Mouse (Mus musculus): ENCODE results near the gene Lama4.

DNA sequence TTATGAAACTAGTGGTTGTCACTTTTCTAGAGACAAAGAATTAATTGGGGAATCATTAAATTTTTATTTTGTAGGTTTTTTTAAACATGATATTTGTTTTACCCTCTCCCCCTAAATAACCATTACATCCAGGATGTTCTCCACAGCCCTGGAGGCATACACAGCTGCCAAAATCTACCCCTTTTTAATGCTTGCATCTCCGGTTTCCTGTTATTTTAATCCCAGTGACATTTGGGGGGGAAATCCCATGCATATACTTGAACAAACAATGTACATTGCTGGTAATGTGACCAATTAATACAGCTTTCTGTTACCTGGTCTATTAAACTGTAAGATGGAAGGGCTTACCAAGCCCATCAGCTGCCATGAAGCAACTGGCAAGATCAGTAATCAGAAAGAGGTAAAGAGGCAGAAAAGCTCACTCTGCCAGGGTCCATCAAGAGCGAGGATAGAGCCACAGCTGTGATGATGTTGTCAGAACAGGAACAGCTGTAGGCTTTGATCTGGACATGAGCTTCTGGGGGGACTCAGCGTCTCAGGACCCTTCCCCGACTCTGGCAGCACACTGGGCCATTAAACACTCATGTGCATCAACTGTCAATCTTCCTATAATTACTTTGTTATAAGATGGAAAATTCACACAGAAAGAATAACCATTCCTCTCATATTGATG lies 41.3 kb downstream of the Lama4 start:
- TF ChIP-seq POLR2A (IDR thresholded peaks at IDR 0.05; ENCODE audit: control insufficient read depth, extremely low read depth, insufficient read depth, low read length, poor library complexity): no peak
- no peak for TF ChIP-seq CTCF (IDR thresholded peaks at IDR 0.05; ENCODE audit: borderline replicate concordance, control insufficient read depth, extremely low read depth, insufficient read depth, low read length, poor library complexity)
